Mouse (Mus musculus): ENCODE measurements at regions not wholly inside any gene's neighbourhood (a gene's known extent, or its start where the extent isn't known, plus 50 kb on each side); places are given as distances from the start of the nearest gene placed in this dataset.

- no peak for TF ChIP-seq CTCF (IDR thresholded peaks at IDR 0.05; ENCODE audit: low read depth)
- no peak for TF ChIP-seq EP300 (optimal IDR thresholded peaks at IDR 0.05)
These were observed 2845.4 kb upstream of the Lrrc6 start for GRCm38 (mm10) chr15:69346065-69346464.

Measured in stomach, postnatal 0 days (tissue).